Mouse (Mus musculus): ENCODE results near the gene Mxd1.

The Mxd1 gene

DNA sequence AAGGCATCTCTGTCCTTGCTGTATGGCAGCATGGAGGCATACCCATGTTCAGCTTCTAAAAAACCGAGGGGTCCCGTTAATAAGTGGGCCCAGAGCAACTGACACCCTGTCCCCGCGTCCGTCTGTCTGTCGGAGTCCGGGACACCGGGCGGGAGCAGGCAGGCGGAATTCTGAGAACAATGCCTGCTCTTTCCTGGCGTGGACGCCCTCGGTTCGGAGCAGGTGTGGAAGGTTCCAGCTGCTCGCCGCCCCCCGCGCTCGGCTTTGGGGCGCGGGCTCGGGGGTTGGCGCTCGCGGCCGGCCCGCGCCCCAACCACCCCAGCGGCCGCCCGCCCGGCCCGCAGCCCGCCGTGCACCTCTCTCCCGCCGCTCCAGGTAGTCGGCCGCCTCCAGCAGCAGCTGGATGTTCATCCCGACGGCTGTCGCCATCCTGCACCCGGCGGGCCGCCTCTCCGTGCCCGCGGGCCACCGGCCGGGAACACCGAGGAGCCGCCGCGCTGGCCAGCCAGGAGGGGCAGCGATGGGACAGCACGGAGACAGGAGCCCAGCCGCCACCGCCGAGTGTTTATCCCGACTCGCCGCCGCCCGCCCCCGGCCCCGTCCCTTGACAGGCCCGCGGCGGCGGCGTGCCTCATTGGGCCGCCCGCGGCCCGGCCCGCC lies at the start of gene Mxd1:
Gene Mxd1 (minus strand): TSS at position 582 of the 660 bp plus-strand sequence.
- DNase-seq (ENCODE audit: low read depth, low spot score), result no peak

DNA sequence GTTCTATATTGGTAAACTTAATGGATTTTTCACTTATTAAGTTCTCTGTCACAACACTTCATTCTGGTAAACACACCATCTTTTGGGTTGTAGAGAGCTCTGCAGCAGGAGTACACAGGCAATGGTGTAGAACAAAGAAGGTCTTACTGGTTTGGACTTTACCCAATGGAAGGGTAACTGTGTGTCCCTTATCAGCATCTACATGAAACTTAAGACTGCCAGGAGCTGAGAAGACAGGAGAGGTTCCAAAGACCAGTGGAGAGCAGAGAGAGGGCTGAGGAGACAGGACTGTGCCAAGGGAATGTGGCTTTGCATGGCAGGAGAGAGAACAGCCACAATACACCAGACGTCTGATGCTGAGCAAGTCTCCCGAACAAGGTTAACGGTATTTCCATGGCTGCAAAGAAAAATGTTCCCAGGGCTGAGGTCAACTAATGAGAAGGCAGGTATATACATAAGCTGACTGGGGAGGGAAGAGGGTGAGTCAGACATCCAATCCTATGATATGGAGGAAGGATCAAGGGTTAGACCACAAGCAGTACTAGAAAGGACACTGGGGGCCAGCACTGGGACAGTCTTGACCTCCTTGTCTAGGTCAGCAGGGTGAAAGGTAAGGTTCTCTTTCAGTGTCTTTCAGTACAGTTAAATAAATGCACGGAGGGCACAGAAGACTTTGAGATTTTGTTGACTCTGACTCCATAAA lies 39.3 kb upstream of the Mxd1 start:
- DNase-seq (ENCODE audit: low read depth, low spot score), result no peak

DNA sequence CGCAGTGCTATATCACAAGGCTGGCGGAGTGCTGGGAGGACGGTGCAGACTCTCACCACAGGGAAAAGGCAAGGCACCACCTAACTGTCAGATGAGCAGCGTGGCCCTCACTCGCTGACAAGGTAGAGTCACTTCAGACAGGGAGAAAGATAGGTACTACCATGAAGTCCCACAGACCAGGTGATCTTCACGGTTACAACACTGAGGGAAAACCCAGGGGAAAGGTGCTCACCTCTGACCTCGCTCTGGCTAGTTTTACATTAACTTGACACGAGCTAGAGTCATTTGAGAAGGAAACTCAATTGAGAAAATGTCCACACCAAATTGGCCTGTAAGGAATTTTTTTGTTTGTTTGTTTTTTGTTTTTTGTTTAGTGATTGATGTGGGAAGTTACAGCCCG lies 33.6 kb upstream of the Mxd1 start:
- no peak for DNase-seq (ENCODE audit: low read depth, low spot score)

DNA sequence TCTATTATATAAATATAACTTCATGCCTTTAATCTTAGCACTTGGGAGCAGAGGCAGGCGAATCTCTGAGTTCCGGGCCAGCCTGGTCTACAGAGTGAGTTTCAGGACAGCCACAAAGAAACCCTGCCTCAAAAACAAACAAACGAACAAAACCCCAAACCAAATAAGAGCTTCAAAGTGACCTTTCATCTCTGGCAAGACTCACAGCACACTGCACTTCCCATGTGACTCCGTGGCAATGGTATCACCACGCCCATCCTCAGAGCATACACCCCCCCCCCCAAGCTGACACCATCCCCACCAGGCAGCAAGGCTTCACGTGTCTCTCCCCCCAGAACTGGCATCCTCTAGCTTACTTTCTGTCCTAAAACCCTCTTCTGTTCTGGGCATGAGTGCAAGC lies 28.9 kb upstream of the Mxd1 start:
- no peak for DNase-seq (ENCODE audit: low read depth, low spot score)

DNA sequence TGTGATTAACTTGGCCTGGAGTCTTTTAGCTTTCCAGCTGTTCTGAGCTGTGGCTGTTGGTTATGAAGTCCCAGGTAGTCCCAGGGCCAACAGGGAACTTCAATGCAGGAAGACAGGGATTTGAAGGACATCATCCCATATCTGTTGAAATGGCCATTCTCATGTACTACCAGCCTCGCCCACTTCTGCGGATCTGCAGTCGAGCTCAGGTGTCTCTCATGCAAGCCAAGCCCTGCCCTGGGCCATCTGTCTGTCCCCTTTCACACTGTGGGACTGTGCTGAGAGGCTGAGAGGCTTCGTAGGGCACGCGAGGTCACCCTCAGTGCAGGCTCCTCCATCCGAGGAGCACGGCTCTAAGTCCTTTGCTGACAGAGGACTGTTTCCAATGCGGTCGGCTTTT lies 27.3 kb upstream of the Mxd1 start:
- DNase-seq (ENCODE audit: low read depth, low spot score), result no peak

DNA sequence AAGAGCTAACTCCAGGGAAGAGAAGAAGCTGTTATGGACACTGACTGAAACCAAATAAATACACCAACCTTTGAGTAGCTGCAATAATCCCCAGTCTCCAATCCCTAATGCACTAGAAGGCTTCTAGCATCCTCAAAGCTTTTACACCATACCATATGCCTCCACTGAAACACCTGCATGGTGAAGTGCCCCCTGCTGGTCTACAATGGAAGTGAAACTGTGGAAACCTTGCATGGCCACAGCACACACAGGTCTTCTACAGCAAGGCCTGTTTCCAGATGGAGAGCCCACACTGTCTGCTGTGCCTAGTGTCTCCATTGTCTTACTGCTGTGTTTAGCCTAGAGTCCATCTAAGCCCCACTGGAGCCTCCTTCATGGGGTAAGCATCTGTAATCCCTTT lies 25.5 kb upstream of the Mxd1 start:
- no peak for DNase-seq (ENCODE audit: low read depth, low spot score)

DNA sequence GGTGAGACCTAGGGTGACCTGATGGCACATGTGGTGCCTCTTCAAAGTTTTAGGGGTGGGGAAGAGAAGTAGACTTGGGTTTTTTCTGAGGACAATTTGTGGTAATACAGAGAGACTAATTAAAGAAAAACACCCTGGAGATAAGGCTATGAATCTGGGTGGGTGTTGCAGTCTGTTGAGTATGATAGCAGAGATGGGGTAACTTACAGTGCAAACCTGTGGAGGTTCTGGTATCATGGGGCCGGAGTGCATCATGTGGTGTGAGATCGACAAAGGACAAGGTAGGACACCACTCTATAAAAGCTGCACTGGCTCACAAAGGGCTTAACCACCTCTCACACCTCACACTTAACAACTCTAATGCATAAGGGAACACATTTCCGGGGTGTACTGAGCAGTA lies 20.7 kb upstream of the Mxd1 start:
- no peak for DNase-seq (ENCODE audit: low read depth, low spot score)

DNA sequence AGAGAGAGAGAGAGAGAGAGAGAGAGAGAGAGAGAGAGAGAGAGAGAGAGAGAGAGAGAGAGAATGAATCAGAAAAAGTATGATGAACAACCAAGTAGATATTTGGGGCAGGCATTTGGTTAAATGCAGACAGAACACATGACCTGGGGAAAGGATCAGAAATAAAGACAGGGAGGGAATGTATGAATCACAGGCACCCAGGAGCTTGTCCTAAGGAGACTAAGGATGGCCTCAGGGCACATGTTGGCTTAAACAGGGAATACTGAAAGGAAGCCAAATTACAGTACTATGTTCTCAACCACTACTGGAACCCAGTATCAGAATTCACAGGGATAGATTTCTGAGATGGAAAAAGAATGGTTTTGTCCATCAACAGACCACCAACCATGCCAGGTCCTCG lies 18.0 kb upstream of the Mxd1 start:
- no peak for DNase-seq (ENCODE audit: low read depth, low spot score)

DNA sequence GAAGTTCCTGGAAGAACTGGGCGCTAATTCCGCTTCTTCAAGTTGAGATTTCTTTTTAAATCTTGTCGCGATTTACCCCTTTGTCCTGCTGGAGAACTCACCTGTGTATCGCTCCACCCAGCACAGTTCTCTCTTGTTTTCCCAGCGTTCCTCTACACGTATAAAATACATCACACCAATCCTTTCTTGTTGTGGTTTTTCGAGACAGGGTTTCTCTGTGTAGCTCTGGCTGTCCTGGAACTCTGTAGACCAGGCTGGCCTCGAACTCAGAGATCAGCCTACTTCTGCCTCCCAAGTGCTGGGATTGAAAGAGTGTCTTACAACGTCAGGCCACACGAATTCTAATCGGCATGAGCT lies 15.7 kb upstream of the Mxd1 start:
- DNase-seq (ENCODE audit: low read depth, low spot score), result no peak

DNA sequence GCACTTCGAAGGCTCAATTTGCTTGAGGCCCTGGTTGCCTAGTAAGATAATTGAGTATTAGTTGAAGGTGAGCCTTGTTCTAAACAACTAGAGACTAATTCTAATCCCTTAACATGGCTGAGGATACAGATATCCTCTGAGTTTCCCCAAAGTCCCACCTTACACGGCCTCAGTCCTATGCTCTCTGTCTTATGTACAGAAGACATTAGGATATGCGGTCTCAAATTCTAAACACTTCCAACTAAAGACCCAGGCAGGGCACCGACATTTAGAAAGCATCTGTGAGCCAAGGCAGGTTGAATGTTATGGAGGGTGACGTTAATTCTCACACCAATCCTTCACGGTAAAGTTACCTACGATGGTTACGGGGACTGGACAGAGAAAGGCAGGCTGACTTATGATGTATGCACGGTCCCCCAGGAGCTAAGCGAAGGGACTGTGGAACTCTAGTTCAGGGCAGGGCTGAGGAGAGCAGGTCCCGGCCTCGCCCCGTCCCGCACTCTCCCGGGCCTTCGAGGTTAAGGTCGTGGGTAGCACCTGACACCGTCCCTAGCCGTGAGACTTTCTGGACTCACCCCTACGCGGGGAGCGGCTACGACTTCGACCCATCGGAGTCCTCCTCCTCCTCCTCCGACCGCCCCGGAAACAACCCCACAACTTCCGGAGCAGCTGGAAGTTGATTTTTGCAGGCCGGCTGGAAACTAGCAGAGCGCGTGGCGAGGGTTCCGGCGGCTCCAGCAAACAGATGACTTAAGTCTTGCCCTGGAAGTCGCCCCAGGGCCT lies 15.1 kb upstream of the Mxd1 start, which contains the start of gene Snrnp27:
Gene Snrnp27 (minus strand): TSS at position 651 of the 783 bp plus-strand sequence.
- DNase-seq (ENCODE audit: low read depth, low spot score), result peak; percentile 86

DNA sequence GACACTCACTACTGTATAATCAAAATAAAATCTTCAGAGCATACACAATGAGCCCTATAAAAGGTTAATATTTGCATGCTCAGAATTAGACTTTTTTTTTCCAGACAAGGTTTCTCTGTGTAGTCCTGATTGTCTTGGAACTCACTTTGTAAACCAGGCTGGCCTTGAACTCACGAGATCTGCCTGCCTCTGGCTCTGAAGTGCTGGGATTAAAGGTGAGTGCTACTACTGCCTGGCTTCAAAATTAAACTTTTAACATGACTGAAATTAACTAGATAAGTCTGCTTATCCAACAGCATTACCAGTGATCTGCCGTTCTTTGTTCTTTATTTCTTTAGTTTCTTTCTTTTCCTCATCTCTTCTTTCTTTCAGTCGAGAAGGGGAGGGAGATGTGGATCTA lies 12.3 kb upstream of the Mxd1 start:
- no peak for DNase-seq (ENCODE audit: low read depth, low spot score)

DNA sequence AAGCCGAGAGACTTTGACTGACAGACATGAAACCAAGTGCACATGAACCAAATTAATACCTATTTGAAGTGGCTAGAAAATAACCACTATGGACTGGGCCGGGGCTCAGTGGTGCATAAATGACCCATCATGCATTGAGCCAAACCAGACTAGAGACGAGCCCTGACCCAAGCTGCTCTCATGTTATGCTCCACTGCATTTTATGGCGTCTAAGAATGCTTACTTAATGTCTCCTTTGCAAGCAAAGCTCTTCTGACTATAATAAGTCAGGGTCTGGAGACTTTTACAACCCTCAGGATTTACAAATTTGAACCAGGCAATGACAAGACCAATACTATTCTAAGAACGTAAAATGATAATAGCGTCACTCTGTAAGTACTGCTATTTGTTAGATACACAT lies 9.4 kb upstream of the Mxd1 start:
- DNase-seq (ENCODE audit: low read depth, low spot score), result no peak

DNA sequence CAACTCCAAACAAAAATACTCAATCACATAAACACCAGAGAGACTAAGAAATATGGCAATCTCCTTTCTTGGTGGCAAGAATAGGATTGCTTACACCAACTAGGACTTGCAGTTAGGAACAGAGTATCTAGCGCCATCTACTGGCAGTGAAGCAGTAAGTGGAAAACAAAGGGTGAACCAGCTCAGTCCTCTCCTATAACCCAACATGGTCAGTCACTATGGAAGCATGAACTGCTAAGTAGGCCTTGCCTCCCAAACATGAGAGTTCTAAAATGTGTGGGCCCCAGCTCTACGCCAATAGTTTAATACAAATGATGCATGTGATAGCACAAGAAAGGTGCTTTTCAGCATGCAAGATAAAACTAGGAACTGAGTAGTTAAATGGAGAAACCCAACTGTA lies 1.9 kb upstream of the Mxd1 start:
- peak; percentile 75 for DNase-seq (ENCODE audit: low read depth, low spot score)

DNA sequence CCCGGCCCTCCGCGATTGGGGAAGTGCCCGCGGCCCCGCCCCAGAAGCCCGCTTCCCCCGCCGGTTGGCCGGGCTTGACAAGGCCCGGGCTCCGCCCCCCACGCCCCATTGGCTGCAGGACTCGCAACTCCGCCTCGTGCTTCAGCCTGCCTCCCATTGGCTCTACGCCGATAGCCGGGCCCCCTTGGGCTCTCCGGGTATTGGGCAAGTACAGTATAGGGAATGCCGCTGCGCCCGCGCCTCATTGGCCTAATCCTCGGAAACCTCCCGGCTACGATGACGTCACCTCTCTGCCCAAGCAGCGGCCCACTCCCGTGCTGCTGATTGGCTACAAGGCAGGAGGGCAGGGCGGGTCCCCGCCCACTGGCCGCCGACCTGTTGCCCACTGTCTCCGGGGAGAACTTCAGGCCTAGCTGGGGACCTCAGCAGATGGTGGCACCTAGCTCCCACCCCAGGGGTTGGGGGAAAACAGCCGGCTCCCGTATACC lies 323 bp upstream of the Mxd1 start:
- DNase-seq (ENCODE audit: low read depth, low spot score), result peak; percentile 99

DNA sequence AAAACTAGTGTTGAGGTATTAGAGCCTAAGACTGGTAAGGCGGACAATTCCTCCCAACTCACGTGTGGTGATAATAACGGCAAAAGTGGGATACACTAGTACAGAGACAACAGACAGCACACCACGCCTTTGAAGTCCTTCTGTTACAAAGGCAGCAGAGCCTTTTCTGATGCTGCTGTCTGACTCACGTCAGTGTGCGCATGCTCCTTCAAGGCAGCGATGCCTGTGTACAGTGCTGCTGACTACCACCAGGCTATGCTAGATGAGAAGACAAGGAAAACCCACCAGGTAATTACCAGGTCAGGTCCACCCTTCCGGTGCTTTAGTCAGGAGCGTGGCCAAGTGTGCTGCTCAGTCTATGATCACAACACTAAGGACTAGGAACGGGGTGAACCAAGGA lies 1.9 kb downstream of the Mxd1 start:
- DNase-seq (ENCODE audit: low read depth, low spot score), result no peak

DNA sequence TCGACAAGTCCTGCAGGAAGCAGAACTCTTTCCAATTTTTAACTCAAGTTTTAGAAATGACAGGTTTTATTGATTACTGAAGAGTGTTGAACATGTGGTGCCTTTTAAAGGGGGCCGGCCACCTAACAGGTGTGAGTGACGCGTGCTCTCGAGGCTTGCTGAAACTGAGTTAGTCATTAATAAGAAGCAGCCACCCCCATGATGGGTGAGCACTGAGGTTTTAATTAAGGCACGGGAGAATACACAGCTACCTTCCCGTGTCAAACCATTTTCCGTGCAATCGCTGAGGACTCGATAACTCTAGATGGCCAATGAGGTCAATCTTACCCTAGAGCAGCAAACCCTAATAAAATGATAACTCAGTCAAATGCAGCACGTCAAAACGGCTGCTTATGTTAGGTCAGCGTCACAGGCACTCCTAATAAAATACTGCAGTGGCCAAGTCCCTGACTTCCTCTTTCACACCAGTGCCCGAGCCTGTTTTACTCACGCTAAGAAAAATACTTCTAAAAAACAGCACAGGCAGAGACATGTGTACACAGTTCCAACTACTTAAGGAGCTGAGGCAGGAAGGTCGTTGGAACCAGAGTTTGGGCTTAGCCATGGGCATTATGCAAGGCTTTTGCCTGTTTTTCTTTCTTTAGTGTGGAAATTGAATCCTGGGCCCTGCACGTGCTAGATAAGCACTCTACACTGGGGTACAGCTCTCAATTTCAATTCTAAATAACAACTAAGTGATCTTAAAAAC lies 3.2 kb downstream of the Mxd1 start:
- DNase-seq (ENCODE audit: low read depth, low spot score), result no peak

DNA sequence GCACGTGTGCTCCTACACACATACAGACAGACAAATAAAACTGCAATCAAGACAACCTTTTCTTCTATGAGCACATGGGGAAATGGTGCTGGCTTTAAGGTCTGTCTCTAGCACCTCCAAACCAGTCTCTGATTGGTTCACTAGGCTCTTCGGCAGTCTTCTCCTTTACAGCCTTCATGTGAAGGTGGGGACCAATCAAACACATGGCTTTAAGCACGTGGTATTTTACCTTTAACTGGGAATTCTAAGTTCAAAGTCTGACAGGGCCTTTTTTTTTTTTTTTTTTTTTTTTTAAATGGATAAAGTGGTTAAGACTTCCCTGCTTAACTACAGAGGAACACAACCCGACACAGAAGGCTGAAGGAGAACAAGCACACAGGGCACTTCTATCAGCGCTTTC lies 3.9 kb downstream of the Mxd1 start:
- DNase-seq (ENCODE audit: low read depth, low spot score), result no peak

DNA sequence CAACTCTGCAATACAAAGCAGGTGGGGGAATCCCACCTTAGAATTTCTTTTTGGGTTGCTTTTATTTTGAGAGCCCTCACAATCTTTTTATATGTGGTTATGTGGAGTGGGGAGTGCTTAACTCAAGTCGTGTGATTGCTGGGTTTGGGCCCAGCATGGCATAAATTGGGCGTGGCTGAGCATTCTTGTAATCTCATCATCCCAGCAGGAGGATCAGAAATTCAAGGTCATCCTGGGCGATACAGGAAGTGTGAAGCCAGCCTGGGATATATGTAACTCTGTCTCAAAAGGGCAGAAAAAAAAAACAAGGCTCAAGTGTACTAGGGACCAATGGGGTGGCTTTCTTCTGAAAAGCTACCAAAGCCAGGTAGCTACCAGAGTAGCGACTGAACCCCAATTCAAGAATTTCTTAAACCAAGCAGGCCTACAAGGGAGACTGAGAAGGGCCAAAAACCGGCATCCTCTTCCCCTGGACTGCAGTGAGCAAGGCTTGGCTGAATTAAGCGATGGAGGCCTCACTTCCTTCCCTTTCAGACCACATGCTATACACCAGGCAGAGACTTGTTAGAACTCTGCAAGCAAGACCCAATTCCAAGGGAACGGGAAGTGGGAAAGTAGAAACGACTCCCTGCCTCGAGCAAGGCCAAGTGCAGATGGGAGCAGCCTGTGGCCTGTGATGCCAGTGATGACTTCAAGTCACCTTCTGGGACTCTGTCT lies 8.6 kb downstream of the Mxd1 start:
- no peak for DNase-seq (ENCODE audit: low read depth, low spot score)

DNA sequence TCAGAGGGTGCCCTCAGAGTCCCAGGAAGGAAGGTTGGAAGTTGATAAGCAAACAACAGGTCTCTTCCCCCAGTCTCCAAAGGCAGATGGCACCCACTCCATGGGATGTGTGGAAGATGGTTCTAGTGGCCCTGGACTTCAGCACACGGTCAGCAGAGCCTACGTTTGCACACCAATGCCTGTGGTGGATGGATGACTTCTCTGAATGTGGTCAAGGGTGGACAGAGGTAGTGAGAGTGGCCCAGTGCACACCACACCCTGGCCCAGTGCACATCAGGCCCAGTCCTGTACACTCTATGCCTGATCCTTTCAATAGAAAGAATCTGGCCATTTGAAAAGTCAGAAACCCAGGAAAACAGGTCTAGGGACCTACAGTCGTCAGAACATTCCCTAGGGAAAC lies 10.5 kb downstream of the Mxd1 start:
- DNase-seq (ENCODE audit: low read depth, low spot score), result no peak

DNA sequence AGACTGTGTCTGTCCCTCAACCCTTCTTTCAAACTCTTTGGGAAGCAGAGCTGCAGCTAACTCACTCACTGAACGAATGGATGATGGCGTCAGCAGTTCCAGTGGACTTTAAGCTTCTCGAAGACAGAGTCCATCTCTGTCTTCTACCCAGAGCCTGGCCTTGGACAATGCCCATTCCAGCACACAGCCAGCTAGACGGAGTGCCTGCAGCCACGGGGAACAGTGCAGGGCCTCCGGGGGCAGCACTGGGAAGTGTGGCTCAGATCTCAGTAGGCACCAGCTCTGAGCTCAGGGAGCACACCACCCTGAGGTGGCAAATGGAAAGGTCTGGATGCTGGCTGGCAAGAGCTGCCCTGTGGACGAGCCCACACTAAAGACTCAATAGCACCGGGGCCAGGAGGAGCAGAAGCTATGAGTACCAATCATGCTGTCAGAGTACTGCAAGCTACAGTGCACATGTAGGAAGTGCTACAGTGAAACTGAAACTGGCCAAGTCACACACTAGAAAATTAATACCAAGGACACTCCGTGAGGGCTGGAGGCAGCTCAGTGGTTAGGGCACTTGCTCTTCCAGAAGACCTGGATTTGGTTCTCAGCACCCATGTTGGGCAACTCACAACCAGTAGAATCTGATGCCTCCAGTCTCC lies 14.6 kb downstream of the Mxd1 start:
- no peak for DNase-seq (ENCODE audit: low read depth, low spot score)

DNA sequence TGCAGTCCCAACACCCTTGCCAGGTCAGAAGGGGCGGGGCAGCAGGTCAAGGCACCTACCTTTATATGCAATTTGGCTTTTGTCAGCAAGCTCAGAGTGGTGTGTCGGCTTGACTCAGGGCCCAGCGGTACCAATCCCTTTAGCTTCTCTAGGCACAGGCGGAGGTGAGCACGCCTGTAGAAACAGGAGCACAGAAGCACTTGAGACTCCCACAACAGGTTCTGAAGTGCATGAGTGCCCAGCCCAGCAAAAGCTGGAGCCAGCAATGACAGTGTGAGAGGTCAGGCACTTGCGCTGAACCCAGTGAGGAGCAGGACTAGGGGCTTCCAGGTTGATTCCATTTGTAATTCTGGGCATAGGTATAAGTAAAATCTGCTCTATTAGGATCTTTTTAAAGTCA lies 15.9 kb downstream of the Mxd1 start:
- no peak for DNase-seq (ENCODE audit: low read depth, low spot score)

Data from embryo, embryonic 11.5 days (tissue).